Mouse (Mus musculus) stomach, embryonic 15.5 days (tissue): ENCODE data around the gene Gm45716. TPM values are rescaled to one million over a fixed set of nuclear protein-coding genes. Genes with fewer than 3 reads are reported as not detected.

ENCODE experiments used
- ATAC-seq: fragments of 200-750 bp; cut with Nextera tagmentation; 2 replicates; pipeline ENCODE4 v1.8.0; 2017; ENCODE audit warnings: low read depth, moderate number of reproducible peaks, moderate TSS enrichment; ENCODE audit not compliant: insufficient read depth, low FRiP score
- H3K27ac ChIP-seq: fragments of 300-500 bp; sonication (generic); 2 replicates; pipeline ENCODE4 v1.5.1; 2015; ENCODE audit warnings: mild to moderate bottlenecking, inconsistent platforms
- H3K27me3 ChIP-seq: fragments of 300-500 bp; sonication (generic); replicated peaks from 2 replicates; pipeline ENCODE4 v1.6.1; 2015; ENCODE audit warnings: inconsistent platforms
- H3K36me3 ChIP-seq: fragments of 300-500 bp; sonication (generic); 2 replicates; pipeline ENCODE4 v1.6.1; 2015; ENCODE audit warnings: inconsistent platforms
- H3K4me1 ChIP-seq: fragments of 300-500 bp; sonication (generic); 2 replicates; pipeline ENCODE4 v1.6.1; 2015; ENCODE audit warnings: inconsistent platforms
- H3K4me2 ChIP-seq: fragments of 300-500 bp; sonication (generic); 2 replicates; pipeline ENCODE4 v1.6.1; 2015; ENCODE audit warnings: mild to moderate bottlenecking, inconsistent platforms
- H3K4me3 ChIP-seq: fragments of 300-500 bp; sonication (generic); replicated peaks from 2 replicates; pipeline ENCODE4 v1.5.1; 2015; ENCODE audit warnings: inconsistent platforms
- H3K9ac ChIP-seq: fragments of 300-500 bp; sonication (generic); 2 replicates; pipeline ENCODE4 v1.6.1; 2015; ENCODE audit warnings: inconsistent platforms
- H3K9me3 ChIP-seq: fragments of 300-500 bp; sonication (generic); 2 replicates; pipeline ENCODE4 v1.6.1; 2016; ENCODE audit warnings: inconsistent platforms
- WGBS: fragments of 180-500 bp; shearing (Covaris S2); methylation state at CpG from one replicate; pipeline ENCODE4 v1.1.7; 2015; 5-methylcytosine and 5-hydroxymethylcytosine counted together
- polyA plus RNA-seq: library from polyadenylated mRNA; unstranded; fragments of >200 nt; fragmentation: Nextera tagmentation; extraction: Ambion mirVana; gene quantifications from 2 replicates; pipeline ENCODE4 v1.2.1, GENCODE M21; 2015

Gm45716 gene
- polyA plus RNA-seq, 1 experiment from 2014 or later = 10.6 TPM

DNA sequence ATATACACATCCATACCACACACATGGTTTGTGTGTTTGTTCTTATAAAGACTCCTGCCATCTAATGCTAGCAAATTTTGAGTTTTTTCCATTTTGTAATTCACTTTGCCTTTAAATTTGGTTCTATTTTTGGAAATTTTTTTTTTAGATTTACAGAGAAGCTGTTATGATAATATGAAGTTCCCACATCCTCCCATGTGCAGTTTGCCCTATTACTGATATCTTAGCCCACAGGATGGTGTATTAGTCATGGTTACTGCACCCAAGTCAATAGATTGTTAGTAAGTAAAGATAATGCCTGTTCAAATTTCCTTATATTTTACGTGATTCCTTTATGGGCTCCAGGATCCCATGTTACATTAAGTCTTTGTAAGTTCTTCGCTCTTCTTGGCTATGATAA lies 107.1 kb downstream of the Gm45716 start:
- H3K9ac ChIP-seq = no peak overlapping the region
- ATAC-seq = no peak
- no peak overlapping the region for H3K27ac ChIP-seq
- H3K27me3 ChIP-seq = no peaks in the 10 kb centered on the region
- WGBS = 89% methylated on average over 2 of the region's 2 CpGs
- H3K36me3 ChIP-seq = no peaks in the 10 kb centered on the region
- no peaks in the 10 kb centered on the region for H3K4me1 ChIP-seq
- H3K4me3 ChIP-seq = no peak overlapping the region
- H3K9me3 ChIP-seq = no peaks in the 10 kb centered on the region
- no peak overlapping the region for H3K4me2 ChIP-seq

Other genes starting within 250 kb of the Gm45716 start
- gene Pctp, start 184.8 kb upstream of the Gm45716 start, polyA plus RNA-seq = 13.9 and 15.8 TPM in 2 replicates
- gene Tmem100, start 157.3 kb upstream of the Gm45716 start, polyA plus RNA-seq = 27.3 and 27.9 TPM in 2 replicates
- gene Mmd, start 61.8 kb downstream of the Gm45716 start, polyA plus RNA-seq = 47.2 and 49.7 TPM in 2 replicates
- 1.8 and 1.9 TPM in 2 replicates for gene Hlf, start 203.2 kb downstream of the Gm45716 start, polyA plus RNA-seq